Mouse (Mus musculus) MEL (cell line): Measurements from ENCODE around the gene Olfr1509. TPM values are rescaled to one million over a fixed set of nuclear protein-coding genes. Genes with fewer than 3 reads are reported as not detected.

ENCODE experiments used
- DNase-seq: peaks from one replicate; pipeline ENCODE4 v3.0.0; 2011; ENCODE audit warnings: low read depth, low spot score
- H3K27ac ChIP-seq: 2 replicates; pipeline ENCODE4 v1.5.1; 2012; ENCODE audit warnings: low read depth, mild to moderate bottlenecking, control low read depth, low read length, moderate library complexity; ENCODE audit not compliant: control insufficient read depth
- H3K27me3 ChIP-seq, 2 experiments: fragments of 150-350 bp in 1 of 2; sonication (generic) in 1 of 2; 2 replicates each; pipeline ENCODE4 v1.6.1; 2012; ENCODE audit warnings: low read length in 2 of 2, mild to moderate bottlenecking in 2 of 2, improper control_type of control experiment in 1 of 2, moderate library complexity in 1 of 2; ENCODE audit not compliant: insufficient read depth in 2 of 2, control insufficient read depth in 1 of 2
- H3K36me3 ChIP-seq, 2 experiments: 2 replicates each; pipeline ENCODE4 v1.6.1; 2012 to 2014; ENCODE audit warnings: low read length in 2 of 2, improper control_type of control experiment in 1 of 2, inconsistent platforms in 1 of 2, mild to moderate bottlenecking in 1 of 2; ENCODE audit not compliant: insufficient read depth in 2 of 2, control insufficient read depth in 1 of 2
- H3K4me1 ChIP-seq, 2 experiments: fragments of 150-350 bp in 1 of 2; sonication (generic) in 1 of 2; 2 replicates each; pipeline ENCODE4 v1.6.1; 2012; ENCODE audit warnings: low read length in 2 of 2, improper control_type of control experiment in 1 of 2, mild to moderate bottlenecking in 1 of 2; ENCODE audit not compliant: insufficient read depth in 2 of 2, control insufficient read depth in 1 of 2
- H3K4me3 ChIP-seq, 2 experiments: fragments of 150-350 bp in 1 of 2; sonication (generic) in 1 of 2; 2 replicates each; pipeline ENCODE4 v1.5.1; 2012; ENCODE audit warnings: low read depth in 2 of 2, low read length in 2 of 2, mild to moderate bottlenecking in 2 of 2, moderate library complexity in 2 of 2, control low read depth in 1 of 2, improper control_type of control experiment in 1 of 2; ENCODE audit not compliant: control insufficient read depth in 1 of 2, insufficient read depth in 1 of 2
- H3K79me2 ChIP-seq: 2 replicates; pipeline ENCODE4 v1.6.1; 2012; ENCODE audit warnings: mild to moderate bottlenecking, low read length, moderate library complexity; ENCODE audit not compliant: control insufficient read depth, poor library complexity, insufficient read depth
- H3K9ac ChIP-seq: 2 replicates; pipeline ENCODE4 v1.6.1; 2012; ENCODE audit warnings: low read depth, mild to moderate bottlenecking, control low read depth, low read length, moderate library complexity; ENCODE audit not compliant: control insufficient read depth, poor library complexity, severe bottlenecking
- H3K9me3 ChIP-seq: fragments of 150-350 bp; sonication (generic); replicated peaks from 2 replicates; pipeline ENCODE4 v1.6.1; 2012; ENCODE audit warnings: mild to moderate bottlenecking, low read length, improper control_type of control experiment, moderate library complexity; ENCODE audit not compliant: insufficient read depth
- BHLHE40 ChIP-seq: IDR thresholded peaks from 2 replicates; pipeline ENCODE4 v1.6.1; 2012; ENCODE audit warnings: low read depth, mild to moderate bottlenecking, inconsistent platforms, low read length, improper control_type of control experiment, borderline replicate concordance
- CHD2 ChIP-seq: IDR thresholded peaks from 2 replicates; pipeline ENCODE4 v1.6.1; 2011; ENCODE audit warnings: low read length, improper control_type of control experiment
- CTCF ChIP-seq, 3 experiments: IDR thresholded peaks in 2 of 3; conservative IDR thresholded peaks in 1 of 3; 2 replicates each; pipeline ENCODE4 v1.5.1; 2011 to 2012; ENCODE audit warnings: low read length in 3 of 3, low read depth in 2 of 3, mild to moderate bottlenecking in 2 of 3, improper control_type of control experiment in 1 of 3, inconsistent platforms in 1 of 3, mixed read lengths in 1 of 3, moderate library complexity in 1 of 3; ENCODE audit not compliant: control insufficient read depth in 1 of 3, insufficient read depth in 1 of 3, poor library complexity in 1 of 3, severe bottlenecking in 1 of 3
- E2F4 ChIP-seq: IDR thresholded peaks from 2 replicates; pipeline ENCODE4 v1.6.1; 2011; ENCODE audit warnings: low read depth, low read length, improper control_type of control experiment, borderline replicate concordance
- ELF1 ChIP-seq: IDR thresholded peaks from 2 replicates; pipeline ENCODE4 v1.6.1; 2014; ENCODE audit warnings: low read depth, mild to moderate bottlenecking, inconsistent platforms, low read length, improper control_type of control experiment, moderate library complexity
- EP300 ChIP-seq, 2 experiments: IDR thresholded peaks; 2 replicates each; pipeline ENCODE4 v1.6.1; 2011; ENCODE audit warnings: improper control_type of control experiment in 2 of 2, low read length in 2 of 2, low read depth in 1 of 2, mild to moderate bottlenecking in 1 of 2
- GABPA ChIP-seq: IDR thresholded peaks from 2 replicates; pipeline ENCODE4 v1.6.1; 2012; ENCODE audit warnings: low read depth, mild to moderate bottlenecking, inconsistent platforms, low read length, improper control_type of control experiment, moderate library complexity
- GATA1 ChIP-seq: IDR thresholded peaks from 2 replicates; pipeline ENCODE4 v1.6.1; 2011; ENCODE audit warnings: low read depth, low read length, improper control_type of control experiment
- HCFC1 ChIP-seq: IDR thresholded peaks from 2 replicates; pipeline ENCODE4 v1.6.1; 2012; ENCODE audit warnings: low read depth, mild to moderate bottlenecking, inconsistent platforms, low read length, improper control_type of control experiment, moderate library complexity
- JUND ChIP-seq: IDR thresholded peaks from 2 replicates; pipeline ENCODE4 v1.6.1; 2011; ENCODE audit warnings: low read depth, mild to moderate bottlenecking, improper control_type of control experiment, low read length
- MAFK ChIP-seq: IDR thresholded peaks from 2 replicates; pipeline ENCODE4 v1.6.1; 2011; ENCODE audit warnings: low read depth, mild to moderate bottlenecking, low read length, improper control_type of control experiment, borderline replicate concordance
- MAZ ChIP-seq: IDR thresholded peaks from 2 replicates; pipeline ENCODE4 v1.6.1; 2012; ENCODE audit warnings: low read depth, mild to moderate bottlenecking, inconsistent platforms, low read length, improper control_type of control experiment
- MEF2A ChIP-seq: IDR thresholded peaks from 2 replicates; pipeline ENCODE4 v1.6.1; 2014; ENCODE audit warnings: low read depth, mild to moderate bottlenecking, inconsistent platforms, low read length, improper control_type of control experiment; ENCODE audit not compliant: poor library complexity, insufficient replicate concordance, severe bottlenecking; ENCODE audit errors: extremely low read depth
- MXI1 ChIP-seq: IDR thresholded peaks from 2 replicates; pipeline ENCODE4 v1.6.1; 2011; ENCODE audit warnings: mild to moderate bottlenecking, low read depth, low read length, improper control_type of control experiment
- MYC ChIP-seq: IDR thresholded peaks from 2 replicates; pipeline ENCODE4 v1.6.1; 2011; ENCODE audit warnings: low read depth, mild to moderate bottlenecking, low read length, improper control_type of control experiment, moderate library complexity
- NELFE ChIP-seq: IDR thresholded peaks from 2 replicates; pipeline ENCODE4 v1.6.1; 2011; ENCODE audit warnings: low read depth, low read length, improper control_type of control experiment
- NRF1 ChIP-seq: IDR thresholded peaks from 2 replicates; pipeline ENCODE4 v1.6.1; 2014; ENCODE audit warnings: low read depth, mild to moderate bottlenecking, inconsistent platforms, low read length, improper control_type of control experiment, moderate library complexity; ENCODE audit not compliant: poor library complexity, insufficient read depth, severe bottlenecking
- POLR2A ChIP-seq, 2 experiments: IDR thresholded peaks; 2 replicates each; pipeline ENCODE4 v1.6.1; 2011 to 2012; ENCODE audit warnings: low read length in 2 of 2, mild to moderate bottlenecking in 2 of 2, control low read depth in 1 of 2, improper control_type of control experiment in 1 of 2, low read depth in 1 of 2, moderate library complexity in 1 of 2; ENCODE audit not compliant: control insufficient read depth in 1 of 2, insufficient read depth in 1 of 2, poor library complexity in 1 of 2
- POLR2AphosphoS2 ChIP-seq: IDR thresholded peaks from 2 replicates; pipeline ENCODE4 v1.6.1; 2011; ENCODE audit warnings: low read length, improper control_type of control experiment
- RCOR1 ChIP-seq: IDR thresholded peaks from 2 replicates; pipeline ENCODE4 v1.6.1; 2012; ENCODE audit warnings: low read depth, mild to moderate bottlenecking, inconsistent platforms, low read length, improper control_type of control experiment
- TAL1 ChIP-seq: IDR thresholded peaks from 2 replicates; pipeline ENCODE4 v1.6.1; 2012; ENCODE audit warnings: mild to moderate bottlenecking, inconsistent platforms, low read length, moderate library complexity, mixed read lengths
- TCF12 ChIP-seq: IDR thresholded peaks from 2 replicates; pipeline ENCODE4 v1.6.1; 2014; ENCODE audit warnings: low read depth, mild to moderate bottlenecking, inconsistent platforms, low read length, improper control_type of control experiment, moderate library complexity
- UBTF ChIP-seq: IDR thresholded peaks from 2 replicates; pipeline ENCODE4 v1.6.1; 2012; ENCODE audit warnings: low read depth, mild to moderate bottlenecking, inconsistent platforms, low read length, improper control_type of control experiment, moderate library complexity, borderline replicate concordance; ENCODE audit not compliant: insufficient read depth
- USF2 ChIP-seq, 2 experiments: IDR thresholded peaks; 2 replicates each; pipeline ENCODE4 v1.6.1; 2011 to 2012; ENCODE audit warnings: improper control_type of control experiment in 2 of 2, low read length in 2 of 2, borderline replicate concordance in 1 of 2, inconsistent platforms in 1 of 2, low read depth in 1 of 2, mild to moderate bottlenecking in 1 of 2; ENCODE audit not compliant: insufficient read depth in 1 of 2
- ZKSCAN1 ChIP-seq: IDR thresholded peaks from 2 replicates; pipeline ENCODE4 v1.6.1; 2012; ENCODE audit warnings: low read depth, mild to moderate bottlenecking, inconsistent platforms, low read length, improper control_type of control experiment, moderate library complexity
- polyA plus RNA-seq, 2 experiments: library from polyadenylated mRNA; stranded (reverse) in 1 of 2; unstranded in 1 of 2; fragments of >175 nt in 1 of 2; fragments of >200 nt in 1 of 2; gene quantifications; 2 replicates each; pipeline versions ENCODE4 v1.2.1 to v1.2.4; 2012; ENCODE audit warnings: low replicate concordance in 2 of 2, low read depth in 1 of 2; ENCODE audit not compliant: insufficient read length in 2 of 2, insufficient read depth in 1 of 2, missing spikeins in 1 of 2
- total RNA-seq: library from RNA; depleted of rRNA; stranded (reverse); fragments of 300-350 nt; gene quantifications from 2 replicates; pipeline ENCODE4 v1.2.3, GENCODE M21; 2012

The Olfr1509 gene
- total and polyA plus RNA-seq, 3 experiments: not detected

DNA sequence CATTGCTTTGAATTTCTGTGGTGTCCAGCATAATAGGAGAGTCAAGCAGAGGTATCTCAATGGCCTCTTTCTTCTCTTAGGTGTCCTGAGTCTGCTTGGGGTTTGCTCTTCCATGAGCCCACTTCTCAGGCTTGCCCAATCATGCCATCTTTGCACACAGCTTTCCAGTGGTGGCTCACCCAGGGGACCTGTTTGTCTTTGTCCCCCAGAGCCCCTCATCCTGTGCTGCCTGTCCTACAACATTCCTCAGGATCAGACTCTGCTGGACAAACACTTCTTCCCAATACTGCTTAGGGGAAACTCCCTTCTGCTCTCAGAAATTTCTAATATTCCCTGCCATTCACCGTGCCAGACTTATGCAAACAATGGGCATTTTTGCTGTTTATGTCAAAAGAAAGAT lies 22.9 kb downstream of the Olfr1509 start:
- no peak overlapping the region for H3K4me3 ChIP-seq

DNA sequence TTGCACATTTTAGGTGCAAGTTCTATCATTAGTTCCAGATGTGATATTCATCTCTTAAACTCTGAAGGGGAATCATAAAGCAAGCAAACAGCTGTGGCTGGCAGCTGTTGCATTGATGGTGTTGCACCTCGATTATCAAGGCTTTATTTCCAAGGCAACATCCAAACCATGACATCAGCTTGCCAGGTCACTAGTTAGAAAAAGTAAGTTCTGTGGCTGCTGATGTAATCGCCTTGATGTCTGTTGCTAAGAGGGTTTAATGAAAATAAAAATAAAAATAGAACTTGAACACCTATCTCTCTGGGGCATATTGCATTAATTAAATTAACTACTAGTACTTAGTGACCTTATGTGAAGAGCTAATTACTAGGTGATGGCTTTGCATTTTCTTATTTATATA lies 24.6 kb downstream of the Olfr1509 start, which contains the start of gene Olfr1508:
Gene Olfr1508 (minus strand): TSS at position 101 of the 400 bp plus-strand sequence.
- TF ChIP-seq USF2 (IDR thresholded peaks at IDR 0.05; ENCODE audit: borderline replicate concordance in 1 of 2, insufficient read depth in 1 of 2, low read depth in 1 of 2, low read length in 2 of 2) (no peak), BHLHE40 (no peak), CHD2 (no peak), MXI1 (no peak), E2F4 (no peak), MAFK (no peak), POLR2AphosphoS2 (no peak), UBTF (no peak), TCF12 (no peak), POLR2A (IDR thresholded peaks at IDR 0.05; ENCODE audit: control insufficient read depth in 1 of 2, insufficient read depth in 1 of 2, low read depth in 1 of 2, low read length in 2 of 2, poor library complexity in 1 of 2) (no peak), MYC (no peak), CTCF (IDR thresholded peaks at IDR 0.05 in 2 of 3, conservative IDR thresholded peaks at IDR 0.05 in 1 of 3; ENCODE audit: control insufficient read depth in 1 of 3, insufficient read depth in 1 of 3, low read depth in 2 of 3, low read length in 3 of 3, poor library complexity in 1 of 3, severe bottlenecking in 1 of 3) (no peak), MAZ (no peak), ZKSCAN1 (no peak)
- TF ChIP-seq, all 39 proteins: peak for 0
- Histone ChIP-seq H3K27ac (no peak within 1 kb of the TSS), H3K79me2 (no peaks in the 10 kb centered on the region), H3K4me1 (no peaks in the 10 kb centered on the region), H3K9me3 (no peaks in the 10 kb centered on the region), H3K4me3 (no peak within 1 kb of the TSS), H3K36me3 (no peaks in the 10 kb centered on the region), H3K27me3 (no peaks in the 10 kb centered on the region; a peak in 1 of 4 replicates), H3K9ac (no peak within 1 kb of the TSS)
- DNase-seq: no peak

More for the DNA sequence above, 22.9 kb downstream of the Olfr1509 start:
- Histone ChIP-seq H3K4me1 (no peaks in the 10 kb centered on the region), H3K27ac (no peak overlapping the region)
- TF ChIP-seq TCF12: no peak
- TF ChIP-seq NELFE: no peak
- no peak for TF ChIP-seq ZKSCAN1
- no peak for TF ChIP-seq CTCF (IDR thresholded peaks at IDR 0.05 in 2 of 3, conservative IDR thresholded peaks at IDR 0.05 in 1 of 3; ENCODE audit: control insufficient read depth in 1 of 3, insufficient read depth in 1 of 3, low read depth in 2 of 3, low read length in 3 of 3, poor library complexity in 1 of 3, severe bottlenecking in 1 of 3)
- no peak for TF ChIP-seq GABPA
- TF ChIP-seq TAL1: no peak
- no peak for TF ChIP-seq POLR2AphosphoS2
- TF ChIP-seq JUND: no peak
- TF ChIP-seq MEF2A: no peak
- no peak for TF ChIP-seq GATA1
- TF ChIP-seq RCOR1: no peak
- TF ChIP-seq BHLHE40: no peak
- TF ChIP-seq EP300 (IDR thresholded peaks at IDR 0.05; ENCODE audit: low read depth in 1 of 2, low read length in 2 of 2): no peak
- TF ChIP-seq ELF1: no peak
- no peak for TF ChIP-seq NRF1
- no peak for TF ChIP-seq E2F4
- TF ChIP-seq HCFC1: no peak
- TF ChIP-seq, all 39 proteins: peak for 0
- Histone ChIP-seq H3K27me3 (no peaks in the 10 kb centered on the region; a peak in 1 of 4 replicates), H3K9me3 (no peaks in the 10 kb centered on the region), H3K9ac (no peak overlapping the region), H3K79me2 (no peaks in the 10 kb centered on the region), H3K36me3 (no peaks in the 10 kb centered on the region)
- no peak for DNase-seq
